Mouse (Mus musculus) cerebellum, adult 18-20 months (tissue): Measurements from ENCODE around the gene Amd2.

Source experiments
- DNase-seq, 2 experiments: peaks; one replicate each; pipeline ENCODE4 v3.0.0; 2021

The Amd2 gene

GRCm38 (mm10) chr10:35711792-35712191, at the start of gene Amd2:
Amd2 (minus strand) TSS chr10:35711892.
- DNase-seq: no peak

- DNase-seq: no peak
Observed at GRCm38 (mm10) chr10:35761280-35761679, 49.6 kb upstream of the Amd2 start.

GRCm38 (mm10) chr10:35737639-35738038, 25.9 kb upstream of the Amd2 start:
- DNase-seq: no peak

- DNase-seq: no peak
Observed at GRCm38 (mm10) chr10:35714266-35714665, 2.6 kb upstream of the Amd2 start.
